Mouse (Mus musculus) layer of hippocampus, postnatal 10 days (tissue): ENCODE measurements around the gene Topors. TPM values are rescaled to one million over a fixed set of nuclear protein-coding genes. Genes with fewer than 3 reads are reported as not detected.
"Not testable (repeated sequence)": the region's sequence is repeated elsewhere in the genome, so short reads cannot be mapped to it uniquely, and the experiment has no call there.

Experiments used
- DNase-seq, 2 experiments: peaks; one replicate each; pipeline ENCODE4 v3.0.0; 2021; ENCODE audit warnings: low spot score in 2 of 2
- long read RNA-seq: library from polyadenylated mRNA; stranded (forward); transcript quantifications from one replicate; pipeline ENCODE4 v2.0.0, GENCODE M21; 2023
- total RNA-seq, 2 experiments: library from RNA; stranded (reverse); gene quantifications; 2 replicates each; pipeline ENCODE4 v1.2.3; 2021

The Topors gene
- 10 to 100 TPM; 17.5 to 20.1 TPM for total RNA-seq
- long read RNA-seq, transcript Topors-201 (3 exons, 3,856 nt): major isoform, 6 of 12 reads
- long read RNA-seq, partial matches to known transcripts: 4 of 12 reads
- long read RNA-seq, other reads (novel, unspliced or antisense): 2 of 12 reads

GRCm38 (mm10) chr4:40269430-40270032 lies at the start of gene Topors, which contains the start of gene Smim27:
Gene Topors, minus strand, starts transcription at chr4:40269850.
Gene Smim27, plus strand, starts transcription at chr4:40269579.
- DNase-seq: peak; percentile 92 to 94

GRCm38 (mm10) chr4:40317404-40317803 lies 47.8 kb upstream of the Topors start:
- DNase-seq: no peak

- no peak for DNase-seq
Observed at GRCm38 (mm10) chr4:40313026-40313425, 43.4 kb upstream of the Topors start.

- no peak for DNase-seq
Observed at GRCm38 (mm10) chr4:40312213-40312612, 42.6 kb upstream of the Topors start.

- no peak for DNase-seq
Observed at GRCm38 (mm10) chr4:40310796-40311383, 41.2 kb upstream of the Topors start.

GRCm38 (mm10) chr4:40309682-40310081 lies 40.0 kb upstream of the Topors start:
- DNase-seq: no peak

GRCm38 (mm10) chr4:40302445-40303125 lies 32.9 kb upstream of the Topors start:
- no peak for DNase-seq

- DNase-seq: peak; percentile 86 to 87
Observed at GRCm38 (mm10) chr4:40301076-40301789, 31.6 kb upstream of the Topors start.

- DNase-seq: no peak
Observed at GRCm38 (mm10) chr4:40299169-40299568, 29.5 kb upstream of the Topors start.

- not testable (repeated sequence) for DNase-seq
Observed at GRCm38 (mm10) chr4:40291511-40291910, 21.9 kb upstream of the Topors start.

- no peak for DNase-seq
Observed at GRCm38 (mm10) chr4:40289046-40289445, 19.4 kb upstream of the Topors start.

- DNase-seq: no peak
Observed at GRCm38 (mm10) chr4:40287415-40287814, 17.8 kb upstream of the Topors start.

- DNase-seq: peak; percentile 66 to 77
Observed at GRCm38 (mm10) chr4:40285582-40285981, 15.9 kb upstream of the Topors start.

GRCm38 (mm10) chr4:40279276-40279900 lies 9.7 kb upstream of the Topors start, which contains the start of gene Ndufb6:
Gene Ndufb6, minus strand, starts transcription at chr4:40279421.
- peak; percentile 94 to 97 for DNase-seq

GRCm38 (mm10) chr4:40278880-40279275 lies 9.2 kb upstream of the Topors start:
- no peak for DNase-seq

- no peak for DNase-seq
Observed at GRCm38 (mm10) chr4:40268835-40269234, 815 bp downstream of the Topors start.

GRCm38 (mm10) chr4:40268204-40268813 lies 1.3 kb downstream of the Topors start:
- peak; percentile 95 to 96 for DNase-seq

- no peak for DNase-seq
Observed at GRCm38 (mm10) chr4:40267681-40268080, 2.0 kb downstream of the Topors start.

GRCm38 (mm10) chr4:40264321-40264720 lies 5.3 kb downstream of the Topors start:
- DNase-seq: no peak

- DNase-seq: no peak
Observed at GRCm38 (mm10) chr4:40254385-40255103, 15.1 kb downstream of the Topors start.
